Mouse (Mus musculus): ENCODE data around the gene Fdx1.

The Fdx1 gene

DNA sequence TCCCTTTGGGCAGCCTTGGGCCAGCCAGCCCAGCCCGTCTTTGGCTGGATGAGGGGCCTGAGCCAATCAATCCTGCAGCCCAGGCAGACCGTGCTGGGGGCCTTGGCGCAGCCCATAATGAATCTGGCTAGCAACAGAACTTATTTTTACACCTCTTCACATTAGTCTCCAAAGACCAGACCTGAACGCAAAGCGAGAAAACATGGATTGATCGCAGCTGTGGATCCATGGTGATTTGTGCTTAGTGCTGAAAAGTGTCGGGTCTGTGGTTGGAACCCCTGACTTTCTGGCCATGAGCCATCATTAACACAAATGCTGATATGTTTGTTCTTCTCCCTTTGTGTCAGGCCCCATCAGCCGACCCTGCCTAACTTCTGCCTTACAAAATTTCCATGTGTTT, 56.4 kb downstream of the Fdx1 start:
- DNase-seq (ENCODE audit: low spot score in 2 of 2), result no peak
